Mouse (Mus musculus) 3T3-L1 (cell line): ENCODE results near the gene Gm27027.

Experiments
- DNase-seq: peaks from one replicate; pipeline ENCODE4 v3.0.0-alpha.2; 2015; ENCODE audit warnings: low read depth, low spot score

The Gm27027 gene

GRCm38 (mm10) chr2:93976436-93977252, 19.5 kb downstream of the Gm27027 start:
- no peak for DNase-seq

GRCm38 (mm10) chr2:93975526-93976435, 20.4 kb downstream of the Gm27027 start:
- no peak for DNase-seq

- DNase-seq = no peak
Observed at GRCm38 (mm10) chr2:93975041-93975440, 21.1 kb downstream of the Gm27027 start.

GRCm38 (mm10) chr2:93971647-93972046, 24.5 kb downstream of the Gm27027 start:
- no peak for DNase-seq

GRCm38 (mm10) chr2:93964494-93965160, 31.5 kb downstream of the Gm27027 start:
- DNase-seq = no peak

- DNase-seq = no peak
Observed at GRCm38 (mm10) chr2:93963802-93964201, 32.4 kb downstream of the Gm27027 start.

GRCm38 (mm10) chr2:93961716-93962115, 34.4 kb downstream of the Gm27027 start:
- DNase-seq = peak; percentile 20

GRCm38 (mm10) chr2:93959346-93959745, 36.8 kb downstream of the Gm27027 start:
- DNase-seq = no peak

GRCm38 (mm10) chr2:93958216-93958615, 37.9 kb downstream of the Gm27027 start:
- no peak for DNase-seq

- no peak for DNase-seq
Observed at GRCm38 (mm10) chr2:93957785-93958175, 38.4 kb downstream of the Gm27027 start.

- DNase-seq = no peak
Observed at GRCm38 (mm10) chr2:93956908-93957784, 39.0 kb downstream of the Gm27027 start, which contains the start of gene Gm13889. Gene Gm13889 (minus strand): TSS chr2:93957201.

- no peak for DNase-seq
Observed at GRCm38 (mm10) chr2:93956331-93956801, 39.8 kb downstream of the Gm27027 start.

GRCm38 (mm10) chr2:93955886-93956285, 40.3 kb downstream of the Gm27027 start:
- no peak for DNase-seq

- DNase-seq = no peak
Observed at GRCm38 (mm10) chr2:93954781-93955578, 41.2 kb downstream of the Gm27027 start.

- DNase-seq = no peak
Observed at GRCm38 (mm10) chr2:93953726-93954125, 42.4 kb downstream of the Gm27027 start.

GRCm38 (mm10) chr2:93946976-93947375, 49.2 kb downstream of the Gm27027 start:
- no peak for DNase-seq

GRCm38 (mm10) chr2:93944855-93945254, 51.3 kb downstream of the Gm27027 start:
- DNase-seq = no peak

GRCm38 (mm10) chr2:93944099-93944498, 52.1 kb downstream of the Gm27027 start:
- no peak for DNase-seq

GRCm38 (mm10) chr2:93941670-93942069, 54.5 kb downstream of the Gm27027 start:
- no peak for DNase-seq

GRCm38 (mm10) chr2:93938534-93938933, 57.6 kb downstream of the Gm27027 start:
- no peak for DNase-seq
